Mouse (Mus musculus): ENCODE measurements around the gene Sept11.

GRCm38 (mm10) chr5:93046306-93046845 lies 46.9 kb upstream of the Sept11 start:
- TF ChIP-seq CTCF (IDR thresholded peaks at IDR 0.05; ENCODE audit: insufficient read depth, low read depth, low read length): no peak
- TF ChIP-seq POLR2A (IDR thresholded peaks at IDR 0.05; ENCODE audit: insufficient read depth, low read depth, low read length): no peak

Data from olfactory bulb, adult 2 months (tissue).